Mouse (Mus musculus): ENCODE results near the gene Olfr150. TPM values are rescaled to one million over a fixed set of nuclear protein-coding genes. Genes with fewer than 3 reads are reported as not detected.

The Olfr150 gene
- not detected in 2 replicates for polyA plus RNA-seq (2012; rRNA removed)

GRCm38 (mm10) chr9:39730678-39731077 lies at the start of gene Olfr150:
TSS of gene Olfr150 (plus strand) at chr9:39730978.

GRCm38 (mm10) chr9:39707017-39707416 lies 23.8 kb upstream of the Olfr150 start, which contains the start of gene Olfr149:
TSS of gene Olfr149 (minus strand) at chr9:39707117.

DNA sequence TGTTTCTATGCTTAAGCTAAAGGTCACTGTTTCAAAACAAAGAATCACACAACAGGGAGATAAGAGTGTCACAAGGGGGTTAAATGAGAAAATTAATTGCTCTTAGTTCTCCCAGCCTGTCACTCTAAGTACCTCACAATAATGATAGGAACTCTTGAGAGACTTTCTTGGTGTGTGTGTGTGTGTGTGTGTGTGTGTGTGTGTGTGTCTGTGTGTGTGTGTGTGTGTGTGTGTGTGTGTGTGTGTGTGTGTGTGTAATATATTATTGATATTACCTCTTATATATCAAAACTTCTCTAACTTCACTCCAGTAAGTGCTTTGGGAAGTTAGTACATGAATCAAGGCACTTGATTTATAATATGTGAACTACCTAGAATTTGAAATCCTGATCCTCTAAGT lies 19.7 kb upstream of the Olfr150 start, which contains the start of gene Olfr965:
TSS of gene Olfr965 (plus strand) at position 301 of the 400 bp plus-strand sequence.

DNA sequence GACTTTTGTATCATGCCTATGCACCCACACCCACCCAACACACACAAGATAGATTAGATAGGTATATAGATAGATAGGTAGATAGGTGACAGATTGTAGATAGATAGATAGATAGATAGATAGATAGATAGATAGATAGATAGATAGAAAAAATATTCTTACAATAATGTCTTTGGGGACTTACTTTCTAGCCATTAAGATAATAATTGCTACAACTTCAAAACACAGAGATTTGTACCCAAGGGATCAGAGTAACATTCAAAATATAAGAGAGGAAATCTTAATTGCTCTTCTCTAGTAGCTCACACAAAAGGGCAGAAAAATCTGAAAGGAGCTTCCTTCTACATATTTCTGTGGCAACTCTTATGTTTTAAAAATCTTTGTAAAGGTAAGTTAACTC lies 15.2 kb downstream of the Olfr150 start, which contains the start of gene Olfr967:
TSS of gene Olfr967 (plus strand) at position 301 of the 400 bp plus-strand sequence.

GRCm38 (mm10) chr9:39783153-39783552 lies 52.4 kb downstream of the Olfr150 start, which contains the start of gene Olfr968:
TSS of gene Olfr968 (minus strand) at chr9:39783253.

Other genes with a start within 250 kb of the Olfr150 start
- not detected in 2 replicates for gene Olfr44, start 237.0 kb upstream of the Olfr150 start, polyA plus RNA-seq (2012; rRNA removed)
- gene Olfr957, start 215.2 kb upstream of the Olfr150 start, polyA plus RNA-seq (2012; rRNA removed), result not detected in 2 replicates
- gene Olfr958, start 176.9 kb upstream of the Olfr150 start, polyA plus RNA-seq (2012; rRNA removed), result not detected in 2 replicates
- gene Olfr959, start 155.4 kb upstream of the Olfr150 start, polyA plus RNA-seq (2012; rRNA removed), result not detected in 2 replicates
- gene AW551984, start 126.6 kb upstream of the Olfr150 start, polyA plus RNA-seq (2012; rRNA removed), result 13.6 and 24.2 TPM in 2 replicates
- gene Olfr148, start 120.3 kb upstream of the Olfr150 start, polyA plus RNA-seq (2012; rRNA removed), result 0.04 TPM in 1 of 2 replicates, not detected in the other
- 0.07 TPM in 1 of 2 replicates, not detected in the other for gene Olfr960, start 109.6 kb upstream of the Olfr150 start, polyA plus RNA-seq (2012; rRNA removed)
- not detected in 2 replicates for gene Olfr961, start 85.9 kb upstream of the Olfr150 start, polyA plus RNA-seq (2012; rRNA removed)
- gene Olfr963, start 63.8 kb upstream of the Olfr150 start, polyA plus RNA-seq (2012; rRNA removed), result not detected in 2 replicates
- gene Olfr149, start 23.9 kb upstream of the Olfr150 start, polyA plus RNA-seq (2012; rRNA removed), result not detected in 2 replicates
- not detected in 2 replicates for gene Olfr965, start 19.6 kb upstream of the Olfr150 start, polyA plus RNA-seq (2012; rRNA removed)
- gene Olfr967, start 15.3 kb downstream of the Olfr150 start, polyA plus RNA-seq (2012; rRNA removed), result not detected in 2 replicates
- gene Olfr968, start 52.3 kb downstream of the Olfr150 start, polyA plus RNA-seq (2012; rRNA removed), result not detected in 2 replicates
- not detected in 2 replicates for gene Olfr969, start 60.0 kb downstream of the Olfr150 start, polyA plus RNA-seq (2012; rRNA removed)
- gene Olfr970, start 77.9 kb downstream of the Olfr150 start, polyA plus RNA-seq (2012; rRNA removed), result not detected in 2 replicates
- gene Olfr971, start 105.9 kb downstream of the Olfr150 start, polyA plus RNA-seq (2012; rRNA removed), result not detected in 2 replicates
- gene Olfr972, start 135.4 kb downstream of the Olfr150 start, polyA plus RNA-seq (2012; rRNA removed), result not detected in 2 replicates
- not detected in 2 replicates for gene Olfr229, start 176.4 kb downstream of the Olfr150 start, polyA plus RNA-seq (2012; rRNA removed)
- not detected in 2 replicates for gene Olfr974, start 206.5 kb downstream of the Olfr150 start, polyA plus RNA-seq (2012; rRNA removed)
- not detected in 2 replicates for gene Olfr975, start 221.1 kb downstream of the Olfr150 start, polyA plus RNA-seq (2012; rRNA removed)
- gene Olfr976, start 230.2 kb downstream of the Olfr150 start, polyA plus RNA-seq (2012; rRNA removed), result not detected in 2 replicates

All from central nervous system, embryonic 11.5 days (tissue).